Mouse (Mus musculus): ENCODE data around the gene Serp2. TPM values are rescaled to one million over a fixed set of nuclear protein-coding genes. Genes with fewer than 3 reads are reported as not detected.

Gene Serp2
- 2.9 and 3.1 TPM in 2 replicates for polyA plus RNA-seq (2012; rRNA removed)

DNA sequence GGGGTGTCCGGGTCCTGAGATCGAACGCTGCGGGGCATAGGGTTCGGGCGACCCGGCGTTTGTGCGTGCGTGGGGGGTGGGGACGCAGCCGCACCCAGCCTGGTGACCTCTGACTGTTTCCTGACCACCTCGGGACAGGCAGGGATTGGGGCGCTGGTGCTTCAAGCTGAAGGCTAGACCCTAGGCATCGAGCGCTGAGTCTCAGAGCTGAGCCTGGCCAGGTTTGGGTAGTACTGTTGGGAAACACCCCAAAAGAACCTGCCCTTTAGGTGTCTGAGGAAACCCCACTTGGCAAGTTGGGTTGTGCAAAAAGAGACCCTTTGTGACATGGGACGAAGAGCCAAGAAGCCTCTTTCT, at the start of gene Serp2:
TSS of gene Serp2 (minus strand) at position 38 of the 357 bp plus-strand sequence.
- TF ChIP-seq POLR2A (IDR thresholded peaks at IDR 0.05; ENCODE audit: borderline replicate concordance, extremely low read depth, low read depth, low read length), result no peak
- TF ChIP-seq CTCF (IDR thresholded peaks at IDR 0.05; ENCODE audit: insufficient read depth, low read length), result no peak
- Histone ChIP-seq H3K4me3 (replicated peaks; ENCODE audit: extremely low read depth, low read depth, low read length) (peak within 1 kb of the TSS; percentile 71), H3K4me1 (ENCODE audit: control insufficient read depth, insufficient read depth, low read length) (peaks cover 2% of the 10 kb centered on the region; the same call in 1 of the 2 replicates)
- 13% methylated on average over 17 of the region's 17 CpGs for WGBS
- no peak for DNase-seq

DNA sequence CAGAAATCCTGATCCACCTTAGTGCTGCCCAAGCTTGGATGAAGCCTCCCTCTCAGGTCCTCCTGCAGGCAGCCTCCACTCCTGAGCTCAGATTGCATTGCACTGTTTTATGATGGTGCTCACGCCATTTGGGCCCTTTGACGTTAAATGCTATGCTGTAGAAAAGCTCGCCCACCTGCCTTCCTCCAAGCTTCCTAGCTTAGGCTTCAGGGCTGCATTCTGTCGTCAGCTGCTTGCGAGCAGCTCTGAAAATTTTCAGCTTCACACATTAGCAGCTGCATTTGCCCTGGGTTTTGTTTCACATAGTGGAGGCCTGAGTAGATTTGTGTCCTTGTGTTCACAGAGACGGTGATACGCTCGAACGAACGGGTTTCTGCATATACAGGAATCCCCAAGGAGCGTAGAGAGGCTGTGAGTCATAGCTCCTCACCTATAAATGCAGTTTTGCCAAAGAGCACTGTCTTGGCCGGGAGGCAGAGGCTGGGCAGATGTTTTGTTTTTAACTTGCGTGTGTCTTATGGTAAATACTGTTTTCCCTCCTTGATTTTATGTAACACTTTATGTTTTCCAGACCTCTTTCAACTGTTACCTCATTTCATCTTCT, 49.3 kb upstream of the Serp2 start:
- H3K4me1 ChIP-seq (ENCODE audit: control insufficient read depth, insufficient read depth, low read length), result 0 out of 2 replicates have a peak, but pooled peaks cover 3% of the 10 kb centered on the region
- no peak overlapping the region for H3K4me3 ChIP-seq (replicated peaks; ENCODE audit: extremely low read depth, low read depth, low read length)
- TF ChIP-seq CTCF (IDR thresholded peaks at IDR 0.05; ENCODE audit: insufficient read depth, low read length) (no peak), POLR2A (IDR thresholded peaks at IDR 0.05; ENCODE audit: borderline replicate concordance, extremely low read depth, low read depth, low read length) (no peak)
- DNase-seq, result no peak
- WGBS, result 77% methylated on average over 13 of the region's 13 CpGs

DNA sequence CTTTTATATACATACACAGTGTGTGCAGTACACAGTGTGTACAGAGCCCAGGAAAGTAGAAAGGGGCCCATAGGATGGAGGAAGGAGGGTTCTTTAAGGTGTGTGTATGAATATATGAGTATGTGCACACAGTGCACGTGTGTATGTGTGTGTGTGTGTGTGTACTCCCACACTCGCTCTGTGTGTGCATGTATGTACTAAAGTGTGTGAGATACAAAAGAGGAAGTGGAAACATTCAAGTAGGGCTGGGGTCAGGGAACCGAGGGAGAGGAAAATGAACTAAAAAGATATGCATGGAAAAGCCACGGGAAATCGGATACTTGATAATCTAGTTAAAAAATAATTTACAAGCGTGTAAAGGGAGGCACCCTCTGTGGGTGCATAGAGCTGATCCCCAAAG, 47.3 kb upstream of the Serp2 start:
- no peak overlapping the region for H3K4me3 ChIP-seq (replicated peaks; ENCODE audit: extremely low read depth, low read depth, low read length)
- 79% methylated on average over 6 of the region's 6 CpGs for WGBS
- TF ChIP-seq POLR2A (IDR thresholded peaks at IDR 0.05; ENCODE audit: borderline replicate concordance, extremely low read depth, low read depth, low read length) (no peak), CTCF (IDR thresholded peaks at IDR 0.05; ENCODE audit: insufficient read depth, low read length) (no peak)
- peaks cover 3% of the 10 kb centered on the region for H3K4me1 ChIP-seq (ENCODE audit: control insufficient read depth, insufficient read depth, low read length)
- DNase-seq, result no peak

DNA sequence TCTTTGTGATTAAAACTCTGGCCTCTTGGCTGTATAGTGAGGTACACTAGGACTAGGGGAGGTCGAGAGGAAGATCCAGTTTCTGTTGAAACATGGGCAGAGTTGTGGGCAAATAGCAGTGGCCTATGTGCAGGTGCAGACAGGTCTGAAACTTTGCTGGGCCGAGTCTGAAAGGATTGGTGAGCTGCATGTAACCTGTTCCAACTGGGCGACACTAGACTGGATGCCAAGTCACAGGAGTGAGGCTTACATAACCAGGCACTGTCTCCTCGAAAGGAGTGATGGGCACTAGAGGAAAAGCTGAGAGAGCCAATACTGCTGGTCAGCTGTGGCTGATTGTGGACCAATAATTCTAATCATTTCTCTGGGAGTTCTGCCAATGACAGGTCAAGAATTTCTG, 45.0 kb upstream of the Serp2 start:
- no peak for DNase-seq
- Histone ChIP-seq H3K4me1 (ENCODE audit: control insufficient read depth, insufficient read depth, low read length) (peaks cover 6% of the 10 kb centered on the region), H3K4me3 (replicated peaks; ENCODE audit: extremely low read depth, low read depth, low read length) (no peak overlapping the region)
- 76% methylated on average over 4 of the region's 4 CpGs for WGBS
- TF ChIP-seq CTCF (IDR thresholded peaks at IDR 0.05; ENCODE audit: insufficient read depth, low read length) (no peak), POLR2A (IDR thresholded peaks at IDR 0.05; ENCODE audit: borderline replicate concordance, extremely low read depth, low read depth, low read length) (no peak)

DNA sequence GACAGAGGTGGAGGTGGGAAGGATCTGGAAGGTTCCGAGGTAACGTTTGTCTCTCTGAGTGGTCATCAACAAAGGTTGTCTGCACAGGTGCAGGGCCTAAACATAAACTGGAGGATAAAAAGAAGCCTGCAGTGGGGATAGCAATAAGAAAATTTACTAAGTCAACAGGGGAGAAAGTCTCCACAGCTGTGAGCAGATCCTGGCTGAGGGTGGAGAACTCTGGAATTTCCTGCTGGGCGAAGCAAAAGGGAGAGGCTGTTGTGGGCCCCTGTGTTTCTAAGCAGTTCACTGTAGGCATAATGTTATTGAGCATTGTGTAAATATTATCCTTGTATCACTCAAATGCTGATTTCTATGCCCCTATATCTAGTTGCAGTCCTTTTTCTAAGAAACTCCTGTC, 43.7 kb upstream of the Serp2 start:
- WGBS, result 45% methylated on average over 3 of the region's 3 CpGs
- H3K4me3 ChIP-seq (replicated peaks; ENCODE audit: extremely low read depth, low read depth, low read length), result no peak overlapping the region
- peaks cover 6% of the 10 kb centered on the region for H3K4me1 ChIP-seq (ENCODE audit: control insufficient read depth, insufficient read depth, low read length)
- no peak for TF ChIP-seq CTCF (IDR thresholded peaks at IDR 0.05; ENCODE audit: insufficient read depth, low read length)
- TF ChIP-seq POLR2A (IDR thresholded peaks at IDR 0.05; ENCODE audit: borderline replicate concordance, extremely low read depth, low read depth, low read length), result no peak
- no peak for DNase-seq

DNA sequence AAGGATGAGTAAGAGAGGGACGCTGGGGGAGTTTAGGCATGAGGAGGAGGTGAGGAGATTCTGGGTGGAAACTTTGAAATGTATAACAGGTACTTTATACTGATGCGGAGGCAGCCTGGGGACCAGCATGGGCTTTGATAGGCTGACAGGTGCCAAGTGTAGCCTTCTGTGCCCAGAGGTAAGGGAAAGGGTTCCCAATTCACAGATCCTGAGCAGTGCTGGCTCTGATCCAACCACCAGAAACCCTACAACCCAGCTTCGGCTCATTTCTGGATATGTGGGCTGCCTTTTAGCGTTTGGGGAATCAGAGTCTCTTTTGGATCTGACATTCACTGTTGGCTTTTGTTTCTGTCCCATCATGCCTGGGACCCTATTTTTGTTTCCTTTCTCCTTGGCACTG, 43.0 kb upstream of the Serp2 start:
- 54% methylated on average over 4 of the region's 4 CpGs for WGBS
- no peak overlapping the region for H3K4me3 ChIP-seq (replicated peaks; ENCODE audit: extremely low read depth, low read depth, low read length)
- no peak for TF ChIP-seq POLR2A (IDR thresholded peaks at IDR 0.05; ENCODE audit: borderline replicate concordance, extremely low read depth, low read depth, low read length)
- TF ChIP-seq CTCF (IDR thresholded peaks at IDR 0.05; ENCODE audit: insufficient read depth, low read length), result no peak
- peaks cover 6% of the 10 kb centered on the region for H3K4me1 ChIP-seq (ENCODE audit: control insufficient read depth, insufficient read depth, low read length)
- no peak for DNase-seq

DNA sequence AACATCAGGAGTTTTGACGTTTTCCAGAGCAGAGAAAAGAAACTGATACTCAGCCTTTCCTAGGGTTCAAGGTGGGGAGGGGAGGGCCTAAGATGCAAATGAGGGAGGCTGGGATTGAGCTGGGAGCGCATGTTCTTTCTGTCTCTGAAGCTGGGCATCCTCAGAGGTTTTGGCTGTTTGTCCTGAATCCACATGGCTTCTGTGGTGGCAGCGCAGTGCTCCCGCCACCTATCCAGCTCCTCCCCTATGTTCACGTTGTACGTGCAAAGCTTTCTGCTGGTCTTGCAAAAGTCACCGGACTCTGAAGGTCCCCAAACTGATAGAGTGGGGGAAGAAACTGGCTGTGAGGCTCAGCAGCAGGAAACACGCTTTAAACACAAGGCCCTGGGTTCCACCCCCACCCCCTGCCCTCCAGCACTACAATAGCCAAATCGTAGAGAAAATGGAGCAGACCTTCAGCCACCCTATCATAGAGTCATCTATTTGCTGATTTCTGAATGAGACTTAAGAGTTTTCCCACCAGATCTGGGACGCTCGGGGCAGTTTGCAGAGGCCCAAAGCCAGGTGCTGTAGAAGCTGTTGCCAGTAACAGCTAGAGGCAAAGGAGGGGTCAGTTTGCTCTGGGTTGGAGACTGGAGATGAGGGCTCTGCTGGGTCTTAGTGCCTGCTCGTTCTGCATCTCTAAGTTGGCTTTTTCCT, 42.0 kb upstream of the Serp2 start:
- Histone ChIP-seq H3K4me3 (replicated peaks; ENCODE audit: extremely low read depth, low read depth, low read length) (peak overlapping the region; percentile 36), H3K4me1 (ENCODE audit: control insufficient read depth, insufficient read depth, low read length) (peaks cover 6% of the 10 kb centered on the region)
- TF ChIP-seq POLR2A (IDR thresholded peaks at IDR 0.05; ENCODE audit: borderline replicate concordance, extremely low read depth, low read depth, low read length), result 0 out of 2 replicates have a peak, but pooled peaks have one; percentile 8
- TF ChIP-seq CTCF (IDR thresholded peaks at IDR 0.05; ENCODE audit: insufficient read depth, low read length), result no peak
- 5% methylated on average over 12 of the region's 12 CpGs for WGBS
- peak; percentile 50 for DNase-seq

DNA sequence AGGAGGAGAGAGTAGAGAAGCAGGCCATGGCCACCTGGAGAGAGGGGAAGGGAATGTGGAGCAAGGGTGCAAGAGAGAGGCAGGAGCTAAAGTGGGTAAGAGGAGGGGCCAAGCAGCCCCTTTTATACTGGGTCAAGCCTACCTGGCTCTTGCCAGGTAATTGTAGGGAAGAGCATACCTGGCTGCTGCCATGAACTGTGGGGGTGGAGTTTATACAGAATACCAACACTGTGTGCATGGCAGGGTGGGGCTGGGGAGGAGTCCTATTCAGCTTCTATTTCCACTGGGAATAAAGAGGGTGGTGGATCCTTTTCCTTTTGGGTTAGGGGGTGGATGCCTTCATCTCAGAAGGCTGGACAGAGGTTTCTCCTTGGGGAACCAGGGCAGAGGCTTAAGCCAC, 41.1 kb upstream of the Serp2 start:
- DNase-seq, result no peak
- Histone ChIP-seq H3K4me1 (ENCODE audit: control insufficient read depth, insufficient read depth, low read length) (peaks cover 6% of the 10 kb centered on the region), H3K4me3 (replicated peaks; ENCODE audit: extremely low read depth, low read depth, low read length) (no peak overlapping the region)
- TF ChIP-seq CTCF (IDR thresholded peaks at IDR 0.05; ENCODE audit: insufficient read depth, low read length) (no peak), POLR2A (IDR thresholded peaks at IDR 0.05; ENCODE audit: borderline replicate concordance, extremely low read depth, low read depth, low read length) (no peak)

DNA sequence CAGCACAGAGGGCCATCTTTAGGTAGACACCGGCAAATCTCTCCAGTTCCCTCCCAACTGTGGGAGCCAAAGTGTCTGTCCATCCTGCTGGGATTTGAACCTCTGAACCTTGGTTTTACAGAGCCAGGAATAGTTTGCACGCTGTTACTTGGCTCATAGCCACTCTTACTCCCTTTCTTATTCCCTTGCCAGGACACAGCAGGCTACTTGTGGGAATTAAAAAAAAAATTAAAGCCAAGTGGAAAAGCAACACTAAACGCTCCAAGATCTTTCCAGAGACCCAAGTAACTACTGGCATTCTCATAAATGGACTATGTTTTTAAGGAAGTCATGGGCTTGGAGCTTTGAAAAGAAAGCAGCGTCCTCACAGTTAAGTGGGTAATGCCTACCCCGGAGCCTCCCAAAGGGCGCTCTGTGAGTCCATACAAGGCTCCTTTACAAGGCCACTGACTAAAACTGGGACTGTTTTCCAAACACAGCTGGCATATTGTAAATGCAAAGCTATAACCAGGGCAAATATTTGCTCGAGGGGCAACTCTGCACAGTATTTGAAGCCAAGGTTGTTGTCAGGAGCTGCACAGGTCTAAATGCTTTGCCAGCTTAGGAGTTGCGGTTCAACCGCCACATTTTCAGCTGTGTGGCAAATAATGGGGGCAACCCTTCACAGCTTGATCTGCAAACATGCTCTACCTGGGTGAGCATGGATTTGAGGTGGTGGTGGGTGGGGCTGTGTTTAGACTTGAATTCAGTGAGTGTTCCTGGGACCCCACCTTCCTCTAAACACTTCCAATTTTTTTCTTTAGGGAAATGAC, 38.6 kb upstream of the Serp2 start:
- Histone ChIP-seq H3K4me1 (ENCODE audit: control insufficient read depth, insufficient read depth, low read length) (peaks cover 6% of the 10 kb centered on the region), H3K4me3 (replicated peaks; ENCODE audit: extremely low read depth, low read depth, low read length) (no peak overlapping the region)
- DNase-seq, result no peak
- TF ChIP-seq POLR2A (IDR thresholded peaks at IDR 0.05; ENCODE audit: borderline replicate concordance, extremely low read depth, low read depth, low read length), result no peak
- no peak for TF ChIP-seq CTCF (IDR thresholded peaks at IDR 0.05; ENCODE audit: insufficient read depth, low read length)
- 55% methylated on average over 9 of the region's 9 CpGs for WGBS
